Mouse (Mus musculus): ENCODE data around the gene Pigm.

Pigm gene

GRCm38 (mm10) chr1:172414231-172414585 lies 37.9 kb downstream of the Pigm start:
- DNase-seq (ENCODE audit: low spot score): no peak

GRCm38 (mm10) chr1:172415061-172415460 lies 38.7 kb downstream of the Pigm start:
- no peak for DNase-seq (ENCODE audit: low spot score)

GRCm38 (mm10) chr1:172418173-172418572 lies 41.8 kb downstream of the Pigm start:
- DNase-seq (ENCODE audit: low spot score): no peak

GRCm38 (mm10) chr1:172418642-172419041 lies 42.3 kb downstream of the Pigm start:
- no peak for DNase-seq (ENCODE audit: low spot score)

- DNase-seq (ENCODE audit: low spot score): no peak
These were observed 43.8 kb downstream of the Pigm start for GRCm38 (mm10) chr1:172420181-172420580.

- DNase-seq (ENCODE audit: low spot score): no peak
These were observed 47.0 kb downstream of the Pigm start for GRCm38 (mm10) chr1:172423393-172423792.

GRCm38 (mm10) chr1:172426419-172426818 lies 50.1 kb downstream of the Pigm start:
- DNase-seq (ENCODE audit: low spot score): no peak

- no peak for DNase-seq (ENCODE audit: low spot score)
These were observed 51.5 kb downstream of the Pigm start for GRCm38 (mm10) chr1:172427841-172428240.

- DNase-seq (ENCODE audit: low spot score): no peak
These were observed 52.3 kb downstream of the Pigm start for GRCm38 (mm10) chr1:172428614-172429013.

- no peak for DNase-seq (ENCODE audit: low spot score)
These were observed 54.4 kb downstream of the Pigm start for GRCm38 (mm10) chr1:172430731-172431220.

GRCm38 (mm10) chr1:172431836-172432586 lies 55.7 kb downstream of the Pigm start:
- DNase-seq (ENCODE audit: low spot score): no peak

- no peak for DNase-seq (ENCODE audit: low spot score)
These were observed 56.2 kb downstream of the Pigm start for GRCm38 (mm10) chr1:172432587-172432955.

GRCm38 (mm10) chr1:172433012-172433850 lies 56.9 kb downstream of the Pigm start:
- DNase-seq (ENCODE audit: low spot score): no peak

Measured in urinary bladder, postnatal 25 days (tissue).